Mouse (Mus musculus) midbrain, embryonic 15.5 days (tissue): Measurements from ENCODE around the gene Ndufs3. TPM values are rescaled to one million over a fixed set of nuclear protein-coding genes. Genes with fewer than 3 reads are reported as not detected.

Source experiments
- ATAC-seq: fragments of 200-750 bp; cut with Nextera tagmentation; replicated peaks from 2 replicates; pipeline ENCODE4 v1.8.0; 2017; ENCODE audit warnings: moderate TSS enrichment
- H3K27ac ChIP-seq: fragments of 300-500 bp; sonication (generic); 2 replicates; pipeline ENCODE4 v1.5.1; 2015; ENCODE audit warnings: mild to moderate bottlenecking, inconsistent platforms
- H3K27me3 ChIP-seq: fragments of 300-500 bp; sonication (generic); replicated peaks from 2 replicates; pipeline ENCODE4 v1.6.1; 2015; ENCODE audit warnings: inconsistent platforms
- H3K36me3 ChIP-seq: fragments of 300-500 bp; sonication (generic); replicated peaks from 2 replicates; pipeline ENCODE4 v1.6.1; 2015; ENCODE audit warnings: inconsistent platforms
- H3K4me1 ChIP-seq: fragments of 300-500 bp; sonication (generic); 2 replicates; pipeline ENCODE4 v1.6.1; 2015; ENCODE audit warnings: inconsistent platforms
- H3K4me2 ChIP-seq: fragments of 300-500 bp; sonication (generic); 2 replicates; pipeline ENCODE4 v1.6.1; 2015; ENCODE audit warnings: inconsistent platforms, mild to moderate bottlenecking, moderate library complexity
- H3K4me3 ChIP-seq: fragments of 300-500 bp; sonication (generic); 2 replicates; pipeline ENCODE4 v1.5.1; 2015; ENCODE audit warnings: mild to moderate bottlenecking, inconsistent platforms
- H3K9ac ChIP-seq: fragments of 300-500 bp; sonication (generic); 2 replicates; pipeline ENCODE4 v1.6.1; 2015; ENCODE audit warnings: mild to moderate bottlenecking, inconsistent platforms
- H3K9me3 ChIP-seq: fragments of 300-500 bp; sonication (generic); 2 replicates; pipeline ENCODE4 v1.6.1; 2016; ENCODE audit warnings: inconsistent platforms
- WGBS: fragments of 180-500 bp; shearing (Covaris S2); methylation state at CpG from one replicate; pipeline ENCODE4 v1.1.7; 2015; ENCODE audit warnings: mixed read lengths; 5-methylcytosine and 5-hydroxymethylcytosine counted together
- polyA plus RNA-seq: library from polyadenylated mRNA; unstranded; fragments of >200 nt; fragmentation: Nextera tagmentation; extraction: Ambion mirVana; gene quantifications from 2 replicates; pipeline ENCODE4 v1.2.1, GENCODE M21; 2015

Ndufs3 gene
- polyA plus RNA-seq, 1 experiment from 2014 or later = 202 TPM

- H3K9me3 ChIP-seq = no peaks in the 10 kb centered on the region
- H3K36me3 ChIP-seq = no peaks in the 10 kb centered on the region; the same call in 1 of the 2 replicates
- no peaks in the 10 kb centered on the region for H3K27me3 ChIP-seq
- no peak for ATAC-seq
- no peak overlapping the region for H3K4me3 ChIP-seq
- WGBS = 65% methylated on average over 8 of the region's 8 CpGs
- H3K9ac ChIP-seq = no peak overlapping the region
- no peaks in the 10 kb centered on the region for H3K4me1 ChIP-seq
- H3K27ac ChIP-seq = no peak overlapping the region
- no peak overlapping the region for H3K4me2 ChIP-seq
These were observed 33.3 kb downstream of the Ndufs3 start for GRCm38 (mm10) chr2:90871180-90871961.

DNA sequence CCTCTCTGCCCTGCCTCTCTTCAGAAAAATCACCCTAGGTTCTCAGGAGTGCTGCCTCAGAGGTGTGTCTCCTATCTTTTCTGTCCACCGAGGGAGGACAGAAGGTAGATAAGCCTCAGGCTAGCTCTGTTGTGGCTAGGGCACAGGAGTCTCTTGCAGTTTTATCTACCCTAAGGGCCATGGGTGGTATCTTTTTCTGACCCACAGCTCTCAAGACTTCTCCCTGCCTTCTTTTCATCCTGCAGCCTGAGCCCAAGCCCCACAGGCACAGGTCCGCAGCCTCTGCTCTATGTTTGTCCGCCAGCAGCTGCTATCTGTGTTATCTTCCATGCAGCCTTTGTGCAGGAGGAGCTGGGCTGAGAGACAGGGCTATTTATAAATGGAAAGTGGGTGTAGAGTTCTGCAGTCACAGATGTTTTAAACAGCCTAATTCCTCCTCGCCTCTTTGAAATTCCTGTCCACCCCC, 34.5 kb downstream of the Ndufs3 start:
- Histone ChIP-seq H3K9me3 (no peaks in the 10 kb centered on the region), H3K4me3 (no peak overlapping the region), H3K27me3 (no peaks in the 10 kb centered on the region), H3K36me3 (peaks cover 10% of the 10 kb centered on the region), H3K9ac (no peak overlapping the region), H3K27ac (0 out of 2 replicates have a peak overlapping the region, but pooled peaks have one; percentile 9), H3K4me1 (no peaks in the 10 kb centered on the region), H3K4me2 (no peak overlapping the region)
- no peak for ATAC-seq
- 58% methylated on average over 4 of the region's 4 CpGs for WGBS

DNA sequence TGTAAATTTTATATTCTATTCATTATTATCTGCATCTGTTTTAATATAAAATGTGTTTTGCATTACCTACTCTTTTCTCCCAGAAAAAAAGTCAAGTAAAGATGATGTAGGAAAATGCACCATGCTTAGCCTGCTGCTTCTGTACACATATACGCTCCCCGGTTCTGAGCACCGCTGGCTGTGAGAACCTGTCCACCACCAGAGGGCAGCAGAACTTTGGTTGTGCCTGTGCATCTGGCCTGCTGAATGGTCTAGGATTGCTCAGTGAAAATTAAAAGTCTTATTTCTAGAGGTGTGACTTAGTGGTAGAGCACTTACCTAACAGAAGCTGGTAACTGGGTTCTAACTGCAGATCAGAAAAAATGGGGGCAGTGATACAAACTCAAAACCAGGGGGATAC, 38.1 kb downstream of the Ndufs3 start:
- Histone ChIP-seq H3K27ac (no peak overlapping the region), H3K4me2 (no peak overlapping the region), H3K36me3 (peaks cover 22% of the 10 kb centered on the region), H3K4me3 (no peak overlapping the region), H3K4me1 (no peaks in the 10 kb centered on the region), H3K27me3 (no peaks in the 10 kb centered on the region), H3K9ac (no peak overlapping the region), H3K9me3 (no peaks in the 10 kb centered on the region)
- peak; percentile 95 for ATAC-seq
- 25% methylated on average over 3 of the region's 3 CpGs for WGBS

- H3K9ac ChIP-seq = no peak overlapping the region
- no peak overlapping the region for H3K4me2 ChIP-seq
- H3K4me1 ChIP-seq = no peaks in the 10 kb centered on the region
- no peak overlapping the region for H3K4me3 ChIP-seq
- H3K36me3 ChIP-seq = peaks cover 40% of the 10 kb centered on the region
- no peaks in the 10 kb centered on the region for H3K9me3 ChIP-seq
- H3K27ac ChIP-seq = 0 out of 2 replicates have a peak overlapping the region, but pooled peaks have one; percentile 20
- H3K27me3 ChIP-seq = no peaks in the 10 kb centered on the region
- ATAC-seq = peak; percentile 54; the same call in 1 of the 2 replicates
These were observed 40.4 kb downstream of the Ndufs3 start for GRCm38 (mm10) chr2:90864184-90864583.

- ATAC-seq = no peak
- H3K36me3 ChIP-seq = peaks cover 43% of the 10 kb centered on the region
- no peak overlapping the region for H3K27ac ChIP-seq
- H3K4me2 ChIP-seq = no peak overlapping the region
- no peaks in the 10 kb centered on the region for H3K4me1 ChIP-seq
- no peaks in the 10 kb centered on the region for H3K27me3 ChIP-seq
- no peaks in the 10 kb centered on the region for H3K9me3 ChIP-seq
- H3K9ac ChIP-seq = no peak overlapping the region
- 96% methylated on average over 2 of the region's 2 CpGs for WGBS
- H3K4me3 ChIP-seq = no peak overlapping the region
These were observed 43.1 kb downstream of the Ndufs3 start for GRCm38 (mm10) chr2:90861486-90861885.

- no peak overlapping the region for H3K27ac ChIP-seq
- no peaks in the 10 kb centered on the region for H3K27me3 ChIP-seq
- no peak overlapping the region for H3K9ac ChIP-seq
- ATAC-seq = no peak
- H3K4me2 ChIP-seq = no peak overlapping the region
- H3K9me3 ChIP-seq = no peaks in the 10 kb centered on the region
- no peak overlapping the region for H3K4me3 ChIP-seq
- WGBS = 97% methylated on average over 1 of the region's 1 CpGs
- H3K4me1 ChIP-seq = peaks cover 34% of the 10 kb centered on the region
- peaks cover 35% of the 10 kb centered on the region for H3K36me3 ChIP-seq
These were observed 54.2 kb downstream of the Ndufs3 start for GRCm38 (mm10) chr2:90850401-90850800.

DNA sequence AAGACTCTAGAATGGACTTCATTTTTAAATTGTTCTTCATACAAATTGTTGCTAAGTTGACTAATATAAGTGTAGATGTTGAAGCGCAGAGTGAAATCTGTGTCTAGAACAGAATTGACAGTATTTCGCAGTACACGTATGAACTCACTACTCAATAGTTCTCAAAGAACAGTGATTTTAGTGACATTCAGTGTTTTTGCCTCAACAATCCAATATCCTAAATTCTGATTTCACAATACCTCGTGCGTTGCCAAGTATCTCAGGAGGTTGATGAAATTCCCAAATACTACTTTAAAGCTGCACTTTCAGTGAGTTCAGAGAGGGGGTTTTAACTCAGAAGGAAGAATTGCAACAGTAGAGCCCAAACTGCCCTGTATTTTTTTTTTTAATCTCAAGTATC, 56.3 kb downstream of the Ndufs3 start:
- peaks cover 25% of the 10 kb centered on the region for H3K36me3 ChIP-seq
- peaks cover 34% of the 10 kb centered on the region for H3K4me1 ChIP-seq
- peak overlapping the region; percentile 66 for H3K4me2 ChIP-seq
- peak overlapping the region; percentile 92; the same call in 1 of the 2 replicates for H3K27ac ChIP-seq
- 0 out of 2 replicates have a peak, but pooled peaks cover 2% of the 10 kb centered on the region for H3K27me3 ChIP-seq
- no peak for ATAC-seq
- WGBS = 90% methylated on average over 5 of the region's 5 CpGs
- peak overlapping the region; percentile 89 for H3K4me3 ChIP-seq
- H3K9ac ChIP-seq = peak overlapping the region; percentile 93
- no peaks in the 10 kb centered on the region for H3K9me3 ChIP-seq

- under 1% methylated on average over 13 of the region's 13 CpGs for WGBS
- H3K4me1 ChIP-seq = peaks cover 34% of the 10 kb centered on the region
These were observed 57.0 kb downstream of the Ndufs3 start for GRCm38 (mm10) chr2:90847681-90848050.

DNA sequence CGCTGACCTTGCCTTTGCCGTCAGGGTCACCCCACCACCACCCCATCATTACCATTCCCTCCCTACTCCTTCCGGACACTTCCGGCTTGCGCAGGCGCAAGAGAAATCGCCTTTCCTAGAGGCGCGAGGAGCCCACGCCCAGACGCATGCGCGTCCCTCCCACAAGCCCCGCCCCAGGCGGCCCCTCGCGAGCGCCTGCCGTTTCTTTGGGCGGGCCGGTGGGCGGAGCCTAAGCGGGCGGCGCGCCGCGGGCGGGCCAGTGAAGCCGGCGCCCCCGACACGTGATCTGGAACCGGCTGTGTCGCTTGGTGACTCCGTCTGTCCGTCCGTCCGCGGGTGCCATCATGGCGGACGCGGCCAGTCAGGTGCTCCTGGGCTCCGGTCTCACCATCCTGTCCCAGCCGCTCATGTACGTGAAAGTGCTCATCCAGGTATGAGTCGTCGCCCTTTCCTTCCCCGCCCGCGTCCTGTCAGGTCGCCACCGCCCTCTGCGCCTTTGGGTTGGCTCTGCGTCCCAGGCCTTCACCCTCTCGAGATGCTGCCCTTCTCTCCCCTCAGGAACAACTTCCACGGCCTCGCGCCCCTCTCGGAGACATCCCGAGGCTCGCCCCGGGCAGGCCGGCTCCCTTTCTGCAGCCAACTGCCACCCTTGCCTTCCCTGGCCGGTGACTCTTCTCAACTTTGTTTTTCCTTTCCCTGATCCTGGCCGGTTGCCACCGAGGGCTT, 57.5 kb downstream of the Ndufs3 start, which contains the start of gene Mtch2:
Gene Mtch2 (plus strand): TSS at position 201 of the 726 bp plus-strand sequence.
- peaks cover 34% of the 10 kb centered on the region for H3K4me1 ChIP-seq
- no peaks in the 10 kb centered on the region for H3K9me3 ChIP-seq
- H3K27ac ChIP-seq = peak within 1 kb of the TSS; percentile 92
- peak; percentile 96 for ATAC-seq
- H3K4me3 ChIP-seq = peak within 1 kb of the TSS; percentile 89
- WGBS = under 1% methylated on average over 67 of the region's 67 CpGs
- H3K36me3 ChIP-seq = peaks cover 16% of the 10 kb centered on the region
- H3K9ac ChIP-seq = peak within 1 kb of the TSS; percentile 93
- H3K27me3 ChIP-seq = 0 out of 2 replicates have a peak, but pooled peaks cover 2% of the 10 kb centered on the region
- peak within 1 kb of the TSS; percentile 66 for H3K4me2 ChIP-seq

More at GRCm38 (mm10) chr2:90847681-90848050, 57.0 kb downstream of the Ndufs3 start:
- H3K27me3 ChIP-seq = 0 out of 2 replicates have a peak, but pooled peaks cover 2% of the 10 kb centered on the region
- peaks cover 21% of the 10 kb centered on the region for H3K36me3 ChIP-seq
- H3K4me2 ChIP-seq = peak overlapping the region; percentile 66
- H3K4me3 ChIP-seq = peak overlapping the region; percentile 89
- peak overlapping the region; percentile 92 for H3K27ac ChIP-seq
- 0 out of 2 replicates have a peak, but pooled peaks have one; percentile 22 for ATAC-seq
- peak overlapping the region; percentile 93 for H3K9ac ChIP-seq
- H3K9me3 ChIP-seq = no peaks in the 10 kb centered on the region

DNA sequence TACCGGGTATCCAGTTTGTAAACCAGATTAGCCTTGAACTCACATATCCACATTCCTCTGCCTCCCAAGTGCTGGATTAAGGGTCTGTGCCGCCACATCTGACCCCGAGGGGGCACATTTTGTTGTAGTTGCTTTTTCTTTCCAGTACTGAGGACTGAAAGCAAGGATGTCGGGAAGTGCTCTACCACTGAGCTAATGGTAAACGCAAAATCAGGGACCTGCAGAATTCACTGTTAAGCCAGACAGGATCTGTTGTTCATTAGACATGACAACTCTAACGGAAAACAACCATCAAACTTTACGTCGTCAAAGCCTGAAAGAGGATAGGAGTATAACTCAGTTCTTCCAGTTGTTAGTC, 58.1 kb downstream of the Ndufs3 start:
- WGBS = under 1% methylated on average over 8 of the region's 8 CpGs
- Histone ChIP-seq H3K27ac (peak overlapping the region; percentile 92), H3K4me1 (peaks cover 34% of the 10 kb centered on the region), H3K9me3 (no peaks in the 10 kb centered on the region), H3K4me3 (peak overlapping the region; percentile 89), H3K4me2 (peak overlapping the region; percentile 66), H3K9ac (peak overlapping the region; percentile 55), H3K27me3 (0 out of 2 replicates have a peak, but pooled peaks cover 2% of the 10 kb centered on the region), H3K36me3 (peaks cover 12% of the 10 kb centered on the region)
- ATAC-seq = peak; percentile 76

- peak; percentile 3; the same call in 1 of the 2 replicates for ATAC-seq
- Histone ChIP-seq H3K4me2 (peak overlapping the region; percentile 66), H3K36me3 (peaks cover 8% of the 10 kb centered on the region), H3K4me3 (peak overlapping the region; percentile 89), H3K27me3 (0 out of 2 replicates have a peak, but pooled peaks cover 2% of the 10 kb centered on the region), H3K9me3 (no peaks in the 10 kb centered on the region), H3K27ac (peak overlapping the region; percentile 92), H3K9ac (peak overlapping the region; percentile 55), H3K4me1 (peaks cover 33% of the 10 kb centered on the region)
- WGBS = 45% methylated on average over 6 of the region's 6 CpGs
These were observed 58.5 kb downstream of the Ndufs3 start for GRCm38 (mm10) chr2:90846171-90846570.

GRCm38 (mm10) chr2:90845234-90845633, 59.4 kb downstream of the Ndufs3 start:
- peaks cover 23% of the 10 kb centered on the region for H3K4me1 ChIP-seq
- no peak overlapping the region for H3K4me2 ChIP-seq
- no peak overlapping the region for H3K9ac ChIP-seq
- no peak for ATAC-seq
- no peaks in the 10 kb centered on the region for H3K9me3 ChIP-seq
- no peaks in the 10 kb centered on the region for H3K36me3 ChIP-seq
- H3K27ac ChIP-seq = no peak overlapping the region
- 0 out of 2 replicates have a peak, but pooled peaks cover 2% of the 10 kb centered on the region for H3K27me3 ChIP-seq
- WGBS = 88% methylated on average over 5 of the region's 5 CpGs
- H3K4me3 ChIP-seq = no peak overlapping the region
